Mouse (Mus musculus): Measurements from ENCODE around the gene Zfp511. TPM values are rescaled to one million over a fixed set of nuclear protein-coding genes. Genes with fewer than 3 reads are reported as not detected.

Gene Zfp511
- polyA plus RNA-seq, 1 experiment, result 46.2 TPM

DNA sequence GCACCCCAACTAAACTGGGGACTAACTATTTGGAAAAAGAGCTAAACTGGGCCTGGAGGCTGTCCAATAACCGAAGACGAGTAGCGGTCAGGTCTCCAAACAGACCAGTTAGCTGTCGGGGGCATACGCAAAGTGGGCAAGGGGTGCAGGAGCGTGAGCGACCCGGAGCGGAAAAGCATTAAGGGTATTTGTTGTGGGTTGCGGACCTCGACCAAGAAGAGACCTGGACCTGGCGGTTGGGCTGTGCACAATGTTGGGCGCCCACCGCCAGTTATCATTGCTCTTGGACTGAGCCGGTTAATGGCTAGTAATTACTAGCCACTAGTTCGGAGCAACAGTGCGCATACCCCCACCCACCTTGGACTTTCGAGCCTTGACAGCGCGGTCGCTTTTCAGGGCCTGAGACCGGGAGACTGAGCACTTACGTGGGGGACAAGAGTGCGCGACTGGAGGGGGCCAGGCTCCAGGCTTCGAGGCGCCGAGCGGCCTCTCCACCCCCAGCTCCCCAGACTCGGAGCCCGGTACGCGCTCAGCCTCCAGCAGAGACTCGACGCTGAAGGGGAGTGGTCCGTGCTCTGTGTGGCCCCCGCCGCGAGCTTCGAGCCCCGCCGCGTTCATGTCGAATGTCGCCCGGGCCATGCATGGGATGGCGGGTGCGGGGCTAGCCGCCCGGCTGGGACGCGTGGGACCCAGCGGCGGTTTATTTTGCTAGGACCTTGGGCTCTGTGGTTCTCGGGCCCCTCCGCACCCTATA lies 12.3 kb downstream of the Zfp511 start, which contains the start of gene Msx3:
Gene Msx3 (minus strand): TSS at position 729 of the 754 bp plus-strand sequence.
- no peak for DNase-seq (ENCODE audit: low read depth)

DNA sequence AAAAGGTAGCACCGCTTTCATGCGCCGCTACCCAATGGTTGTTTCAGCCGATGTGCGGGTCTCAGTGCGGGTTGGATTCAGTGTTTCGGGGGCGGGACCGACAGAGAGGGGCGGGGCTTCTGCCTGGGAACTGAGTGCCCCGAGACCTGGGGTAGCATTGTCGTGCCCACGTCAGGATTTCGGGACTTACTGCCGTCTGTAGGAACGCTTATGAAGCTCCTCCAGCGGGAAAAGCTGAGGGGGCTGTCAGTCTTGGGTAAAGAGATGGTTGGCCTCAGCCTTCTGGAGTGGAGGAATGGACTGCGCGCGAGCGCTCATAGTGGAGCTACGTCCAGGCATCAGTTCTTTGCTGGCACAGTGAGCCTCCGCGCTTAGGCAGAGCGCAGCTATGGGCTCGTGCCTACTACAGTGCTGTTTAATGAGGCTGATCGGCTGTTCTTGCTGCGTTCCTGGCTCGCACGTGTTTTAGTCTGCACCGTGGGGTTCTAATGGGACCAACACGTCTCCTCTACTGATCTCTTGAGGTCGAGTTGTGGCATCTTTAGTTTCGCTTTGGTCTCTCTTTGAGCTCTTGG lies 13.0 kb downstream of the Zfp511 start:
- DNase-seq (ENCODE audit: low read depth), result no peak

DNA sequence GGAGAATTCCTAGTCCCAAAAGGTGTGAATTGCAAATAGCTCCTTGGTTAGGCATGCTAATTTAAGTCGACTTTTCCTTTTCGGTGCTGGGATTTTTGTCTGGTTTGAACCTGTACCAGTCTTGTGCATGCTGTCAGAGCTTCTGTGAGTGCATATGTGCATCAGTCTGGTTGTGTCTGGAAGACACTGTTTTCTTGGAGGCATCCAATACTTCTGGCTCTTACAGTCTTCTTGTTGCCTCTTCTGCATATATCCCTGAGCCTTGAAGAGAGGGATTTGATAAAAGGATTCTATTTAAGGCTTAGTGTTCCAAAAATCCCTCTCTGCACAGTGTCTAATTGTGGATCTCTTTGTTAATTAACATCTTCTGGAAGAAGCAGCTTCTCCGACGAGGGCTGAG lies 17.9 kb downstream of the Zfp511 start:
- DNase-seq (ENCODE audit: low read depth), result no peak

DNA sequence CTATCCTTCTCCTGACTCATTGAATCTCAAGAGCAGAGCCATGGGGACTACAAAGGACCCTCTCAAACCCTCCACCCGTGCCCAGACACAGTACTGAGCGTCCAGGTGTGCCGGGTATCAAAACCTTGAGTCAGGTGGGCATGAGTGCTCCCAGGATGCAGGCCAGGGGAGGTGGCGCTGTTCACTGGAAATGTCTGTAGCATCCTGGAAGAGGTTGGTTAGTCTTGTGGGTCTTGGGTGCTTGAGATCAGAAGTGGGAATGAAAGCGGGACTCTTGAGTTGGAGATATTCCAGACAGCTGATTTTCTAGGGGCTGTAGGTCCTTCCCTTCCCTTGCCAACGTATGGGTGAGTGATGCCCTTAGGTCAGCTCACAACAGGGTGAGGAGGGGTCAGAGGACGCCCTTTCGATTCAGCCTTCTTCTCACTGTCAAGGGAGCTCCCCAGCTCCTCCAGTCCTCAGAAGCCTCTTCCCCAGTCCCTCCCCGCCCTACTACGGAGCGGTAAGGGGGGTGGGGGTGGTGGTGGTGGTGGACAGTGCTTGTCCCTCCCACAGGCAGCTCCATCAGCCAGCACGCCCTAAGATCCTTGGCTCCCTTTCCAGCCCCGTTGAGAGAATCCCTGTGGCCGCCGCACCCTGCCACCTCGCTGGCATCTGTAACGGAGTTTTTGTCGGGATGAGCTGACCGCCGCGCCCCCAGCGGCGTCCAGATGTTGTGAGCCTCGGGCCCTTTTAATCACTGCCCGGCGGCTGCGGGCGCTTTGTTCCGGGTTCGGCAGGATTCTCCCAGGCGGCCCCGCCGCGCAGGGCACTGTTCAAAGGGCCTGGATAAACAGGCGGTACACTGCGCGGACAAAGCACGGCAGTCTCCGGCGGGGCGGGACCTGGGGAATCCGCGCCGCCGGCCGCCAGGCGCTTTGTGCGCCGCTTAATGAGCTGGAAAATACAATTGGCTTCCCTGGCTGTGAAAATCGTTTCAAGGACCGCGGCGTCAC lies 21.5 kb downstream of the Zfp511 start:
- no peak for DNase-seq (ENCODE audit: low read depth)

DNA sequence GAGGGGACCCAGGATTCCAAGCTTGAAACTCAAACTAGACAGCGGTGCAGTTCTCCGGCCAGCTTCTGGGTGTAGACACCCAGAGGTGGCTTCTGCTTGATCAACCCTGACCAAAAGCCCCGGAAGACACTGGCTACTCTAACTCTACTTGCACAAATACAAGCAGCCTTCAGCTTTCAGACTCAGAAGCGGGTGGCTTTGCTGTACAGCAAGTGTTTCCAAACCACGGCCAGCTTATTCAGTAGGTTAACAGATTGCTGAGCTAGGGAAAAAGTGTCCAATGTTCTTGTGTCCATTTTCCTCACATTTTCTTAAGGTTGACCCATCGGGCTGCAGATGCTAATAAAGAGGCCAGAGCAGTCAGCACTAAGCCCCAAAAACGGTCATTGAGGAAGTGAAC lies 22.3 kb downstream of the Zfp511 start:
- DNase-seq (ENCODE audit: low read depth), result no peak

DNA sequence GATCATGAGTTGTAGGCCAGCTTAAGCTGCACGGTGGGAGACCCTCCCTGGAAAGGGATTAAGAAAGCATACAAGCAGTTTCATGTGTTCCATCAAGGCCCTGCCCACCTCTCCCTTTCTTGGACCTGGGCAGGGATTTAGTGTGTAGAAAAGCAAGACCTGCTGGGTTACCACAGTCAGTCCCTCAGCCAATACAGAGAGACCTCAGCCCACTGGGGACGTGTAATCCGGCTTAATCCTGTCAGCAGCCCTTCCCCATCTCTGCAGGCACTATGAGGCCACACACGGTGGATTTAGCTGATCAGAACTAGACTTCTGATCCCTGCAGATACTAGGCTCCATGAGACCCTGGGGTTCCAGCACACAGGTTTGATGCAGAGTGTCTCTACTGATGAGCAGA lies 23.4 kb downstream of the Zfp511 start:
- DNase-seq (ENCODE audit: low read depth), result no peak

DNA sequence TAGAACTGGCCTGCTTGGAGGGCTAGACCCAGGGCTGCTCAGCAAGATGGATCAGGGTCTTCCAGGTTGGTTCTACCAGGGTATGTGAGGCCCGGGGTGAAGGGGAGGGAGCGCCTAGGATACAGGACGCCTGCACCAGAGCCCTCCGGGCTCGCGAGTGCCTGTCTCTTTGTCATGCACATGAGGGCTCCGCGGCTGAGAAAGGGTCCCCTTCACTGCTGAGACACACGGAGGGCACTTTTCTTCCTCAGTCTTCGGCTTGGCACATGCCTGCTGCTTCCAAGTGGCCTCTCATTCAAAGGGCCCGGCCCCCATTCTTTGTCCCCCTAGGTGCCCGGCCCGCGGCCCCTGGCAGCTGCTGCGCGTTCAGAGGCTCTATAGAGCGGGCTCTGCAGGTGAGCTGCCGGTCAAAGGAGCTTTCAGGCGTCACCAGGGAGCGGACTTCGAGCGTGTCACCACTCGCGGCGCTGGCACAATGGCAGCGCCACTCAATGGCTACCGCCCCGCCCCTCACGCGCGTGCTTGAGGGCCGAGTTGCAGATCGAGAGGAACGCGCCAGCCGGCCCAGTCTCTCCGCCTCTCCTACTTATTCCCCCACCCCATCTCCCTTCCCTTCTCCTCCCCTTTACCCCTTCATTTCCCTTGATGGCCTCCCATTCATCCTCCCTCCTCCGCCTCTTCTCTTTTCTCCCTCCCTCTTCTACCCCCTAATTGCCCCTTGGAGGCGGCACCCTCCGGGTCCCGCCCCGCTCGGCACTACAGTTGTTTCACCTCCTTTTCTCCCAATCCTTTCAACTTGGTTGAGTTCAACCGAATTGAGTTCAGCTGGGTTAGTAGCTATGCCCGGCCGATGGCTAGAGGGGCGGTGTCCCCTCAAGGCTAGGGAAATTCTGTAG lies 25.0 kb downstream of the Zfp511 start:
- no peak for DNase-seq (ENCODE audit: low read depth)

DNA sequence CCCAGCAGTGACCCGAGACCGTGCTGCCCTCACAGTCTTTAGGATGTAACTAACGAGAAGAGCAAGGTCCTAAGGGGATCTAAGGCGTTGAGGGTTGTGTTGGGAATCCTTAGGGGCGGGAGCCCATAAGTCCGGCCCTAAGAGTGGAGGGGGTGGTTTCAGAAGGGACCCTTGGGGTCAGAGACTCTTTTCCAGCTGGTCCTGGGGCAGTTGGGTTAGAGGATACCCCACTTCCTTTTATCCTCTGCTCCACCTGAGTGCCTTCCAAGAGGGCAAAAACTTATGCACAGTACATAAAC lies 25.6 kb downstream of the Zfp511 start:
- DNase-seq (ENCODE audit: low read depth), result no peak

DNA sequence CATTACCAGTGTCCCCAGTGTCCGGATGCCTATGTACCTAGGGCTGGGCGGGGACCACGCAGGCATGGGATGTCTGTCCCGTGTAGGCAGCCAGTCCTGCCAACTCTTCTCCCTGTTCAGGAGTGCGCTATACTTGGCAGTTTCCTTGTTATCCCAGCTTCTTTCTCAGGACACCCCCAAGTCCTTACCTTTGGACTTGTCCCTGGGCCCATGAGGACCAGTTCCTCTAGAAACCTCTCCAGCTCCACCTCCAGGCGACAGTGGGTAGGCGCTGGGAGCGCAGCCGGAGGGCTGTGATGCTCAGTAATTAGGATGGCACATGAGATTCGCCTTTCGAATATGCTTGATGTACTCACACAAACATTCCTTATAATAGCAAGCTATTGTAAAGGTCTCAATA lies 26.1 kb downstream of the Zfp511 start:
- no peak for DNase-seq (ENCODE audit: low read depth)

DNA sequence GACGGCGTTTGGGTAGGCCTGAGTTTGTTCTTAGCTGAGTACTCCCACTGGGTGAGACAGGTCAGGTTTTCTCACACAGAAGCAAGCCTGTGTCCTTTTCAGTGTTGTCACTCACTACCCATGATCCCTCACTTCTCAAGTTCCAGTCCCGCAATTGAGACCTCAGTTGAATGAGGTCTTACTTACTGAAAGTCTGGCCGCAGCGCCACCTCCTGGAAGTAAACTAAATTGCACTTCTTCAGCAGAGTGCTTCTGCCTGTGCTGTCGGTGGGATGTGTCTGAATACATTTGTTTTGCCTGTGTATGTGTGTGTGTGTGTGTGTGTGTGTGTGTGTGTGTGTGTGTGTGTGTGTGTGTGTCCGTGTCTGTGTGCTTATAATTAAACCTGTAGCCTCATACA lies 26.9 kb downstream of the Zfp511 start:
- DNase-seq (ENCODE audit: low read depth), result no peak

DNA sequence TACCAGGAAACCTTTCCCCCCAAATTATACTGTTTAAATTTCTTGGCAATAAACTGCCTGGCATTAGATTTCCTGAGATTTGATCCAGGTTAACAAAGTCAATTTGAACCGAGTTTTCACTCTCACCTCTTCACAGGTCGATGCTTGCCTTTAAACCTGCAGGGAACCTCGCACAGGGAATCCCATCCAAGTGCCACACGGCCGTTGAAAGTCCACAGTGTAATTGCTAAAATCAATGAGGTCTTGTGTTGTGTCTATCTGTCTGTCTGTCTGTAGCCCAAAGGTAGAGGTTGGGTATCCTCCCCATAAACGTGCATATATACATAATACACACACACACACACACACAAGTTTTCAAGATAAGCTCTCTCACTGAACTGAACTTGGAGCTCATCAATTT lies 31.2 kb downstream of the Zfp511 start:
- no peak for DNase-seq (ENCODE audit: low read depth)

DNA sequence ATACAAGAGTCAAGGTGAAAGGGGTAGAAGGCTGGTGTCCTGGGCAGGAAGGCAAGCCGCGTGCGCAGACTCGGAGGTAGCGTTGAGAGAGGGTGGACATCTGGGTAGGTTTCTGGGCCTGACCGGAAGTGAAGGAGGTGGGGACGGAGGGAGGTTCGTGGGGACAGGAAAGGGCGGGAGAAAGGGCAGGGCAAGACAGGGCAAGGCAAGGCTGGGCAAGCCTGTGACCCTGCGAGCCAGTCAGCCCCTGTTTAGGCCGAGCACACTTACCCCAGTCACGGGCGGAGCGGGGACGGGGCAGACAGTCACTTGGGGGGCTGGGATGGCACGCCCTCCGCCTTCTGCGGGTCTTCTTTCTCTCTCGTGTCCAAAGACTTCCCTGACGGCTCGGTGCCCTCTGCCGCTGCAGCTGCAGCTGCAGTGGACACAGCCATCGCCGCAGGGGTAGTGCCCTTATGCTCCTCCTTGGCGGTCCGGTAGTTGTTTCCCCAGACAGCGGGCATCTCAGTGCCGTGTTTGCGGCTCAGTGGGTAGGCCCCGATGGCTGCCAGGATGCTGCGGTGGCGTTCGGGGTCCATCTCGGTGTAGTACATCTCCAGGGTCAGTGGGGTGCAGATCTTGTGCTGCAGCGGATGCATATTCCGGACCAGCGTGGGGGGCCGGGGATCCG lies 34.0 kb downstream of the Zfp511 start:
- no peak for DNase-seq (ENCODE audit: low read depth)

DNA sequence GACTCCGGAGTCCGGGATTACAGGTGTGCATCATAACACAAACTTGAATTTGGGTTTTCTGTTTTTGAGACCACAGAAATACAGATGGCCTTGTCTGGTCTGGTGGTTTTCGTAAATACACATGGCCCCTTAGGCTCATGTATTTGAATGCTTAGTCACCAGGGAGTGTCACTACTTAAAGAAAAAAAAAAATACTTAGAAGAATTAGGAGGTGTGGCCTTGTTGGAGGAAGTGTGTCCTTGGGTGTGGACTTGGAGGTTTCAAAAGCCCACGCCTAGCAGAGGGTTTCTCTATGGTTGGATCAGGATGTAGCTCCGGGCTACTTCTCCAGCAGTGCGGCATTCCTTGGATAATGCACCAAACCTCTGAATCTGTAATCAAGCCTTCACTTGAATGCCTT lies 41.5 kb downstream of the Zfp511 start:
- DNase-seq (ENCODE audit: low read depth), result no peak

DNA sequence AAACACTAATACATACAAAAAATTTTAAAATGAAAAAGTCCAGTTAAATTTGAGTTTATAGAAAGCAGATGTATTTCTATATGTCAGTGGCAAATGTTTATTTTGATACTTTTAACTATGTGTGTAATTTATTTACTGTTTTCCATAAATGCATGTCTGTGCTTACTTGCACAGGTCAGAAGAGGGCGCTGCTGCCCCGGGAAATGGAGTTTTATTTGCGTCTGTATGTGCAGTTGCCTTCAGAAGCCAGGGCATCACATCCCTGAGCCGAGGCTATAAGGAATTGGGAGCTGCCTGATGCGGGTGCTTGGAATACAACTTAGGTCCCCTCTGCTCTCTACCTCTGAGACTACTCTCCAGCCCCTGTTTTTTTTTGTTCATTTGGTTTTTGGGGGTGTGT lies 42.5 kb downstream of the Zfp511 start:
- DNase-seq (ENCODE audit: low read depth), result no peak

DNA sequence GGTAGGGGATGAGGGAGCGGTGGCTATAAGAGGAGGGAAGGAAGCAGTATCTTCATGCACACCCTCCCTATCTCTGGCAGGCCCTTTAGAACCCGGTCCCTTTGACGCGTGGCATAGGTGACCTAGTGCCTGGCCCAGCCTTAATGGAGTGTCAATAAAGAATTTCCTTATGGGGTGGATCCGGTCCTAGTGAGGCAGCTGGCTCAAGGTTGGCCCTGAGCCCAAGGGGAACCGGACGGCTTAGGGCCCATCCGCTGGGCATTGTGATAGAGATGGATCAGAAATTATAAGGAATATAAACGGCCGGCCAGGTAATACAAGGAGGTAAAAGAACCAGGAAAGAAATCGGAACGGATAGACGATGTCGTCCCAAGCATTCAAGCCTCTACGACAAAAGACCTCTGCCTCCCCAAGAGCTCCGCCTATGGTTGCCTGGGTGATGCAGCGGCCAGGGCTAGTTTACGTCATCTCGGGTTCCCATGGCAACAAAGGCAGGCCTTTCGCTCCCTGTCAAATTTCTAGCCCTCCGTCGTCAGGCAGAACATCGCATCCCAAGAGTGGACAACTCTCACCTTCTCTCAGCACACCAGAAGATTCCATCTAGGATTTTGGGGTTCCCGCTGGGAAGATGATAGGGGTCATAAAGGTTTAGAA lies 44.4 kb downstream of the Zfp511 start:
- DNase-seq (ENCODE audit: low read depth), result no peak

DNA sequence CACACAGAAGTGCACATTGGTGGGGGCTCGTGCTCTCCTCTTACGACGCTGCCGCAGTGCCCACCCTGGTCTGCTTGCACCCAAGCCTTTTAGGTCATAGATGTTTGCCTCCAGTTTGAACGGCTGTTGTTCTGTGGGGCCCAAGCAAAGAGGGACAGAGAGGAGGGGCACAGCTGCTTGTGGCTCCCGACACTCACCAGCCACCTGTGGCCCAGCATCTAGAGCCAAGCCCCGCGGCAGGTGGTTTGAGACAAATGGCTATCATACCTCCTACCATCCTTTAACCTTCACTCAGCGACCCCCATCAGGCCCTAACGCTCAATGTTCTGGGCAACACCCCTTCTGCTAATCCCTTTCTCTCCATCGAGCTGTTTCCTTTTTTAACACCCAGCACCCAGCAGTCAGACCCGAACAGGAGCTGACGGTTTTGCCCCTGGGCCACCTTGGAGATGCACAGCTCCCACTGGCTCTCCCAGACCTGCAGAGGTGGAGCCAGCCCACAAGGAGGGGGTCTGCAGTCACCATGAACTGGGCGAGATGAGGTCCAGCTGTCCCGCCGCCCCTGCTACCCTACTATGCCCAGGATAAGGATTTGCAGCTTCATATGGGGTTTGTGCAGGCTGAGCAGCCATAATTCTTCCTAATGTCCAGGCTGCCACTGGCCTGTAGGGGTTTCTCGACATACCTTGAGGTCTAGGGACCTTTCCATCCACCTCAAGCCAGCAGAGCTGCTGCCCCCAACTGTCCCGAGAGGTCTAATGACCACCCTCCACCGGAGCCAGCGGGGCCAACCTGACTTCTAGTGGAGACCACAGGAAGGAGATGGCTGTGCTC lies 45.4 kb downstream of the Zfp511 start:
- no peak for DNase-seq (ENCODE audit: low read depth)

DNA sequence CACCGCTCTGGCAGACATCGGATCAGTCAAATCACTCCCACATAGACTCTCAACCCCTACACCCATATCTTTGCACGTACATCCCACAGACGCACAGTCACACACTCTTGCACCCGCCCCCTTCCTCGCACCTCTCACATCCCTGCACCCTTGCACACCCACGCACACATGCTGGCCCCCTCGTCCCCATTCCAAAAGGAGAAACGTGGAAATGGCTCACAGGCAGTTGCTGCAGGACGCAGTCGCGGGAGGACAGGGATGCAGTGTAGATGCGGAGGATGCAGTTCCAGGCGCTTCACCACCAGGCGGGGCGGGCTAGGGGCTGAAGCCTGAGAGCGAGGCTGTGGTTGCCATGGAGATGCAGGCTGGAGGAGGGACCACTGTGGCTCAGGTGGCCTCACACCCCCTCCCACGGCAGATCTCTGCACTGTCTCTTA lies 46.1 kb downstream of the Zfp511 start, which contains the start of gene Caly:
Gene Caly (minus strand): TSS at position 307 of the 437 bp plus-strand sequence.
- DNase-seq (ENCODE audit: low read depth), result no peak

All from gonadal fat pad, adult 2 months (tissue).